Mouse (Mus musculus) layer of hippocampus, postnatal 14 days (tissue): ENCODE results near the gene Pacsin1. TPM values are rescaled to one million over a fixed set of nuclear protein-coding genes. Genes with fewer than 3 reads are reported as not detected.
"Not testable (repeated sequence)": the region's sequence is repeated elsewhere in the genome, so short reads cannot be mapped to it uniquely, and the experiment has no call there.

Experiments used
- DNase-seq, 2 experiments: peaks; one replicate each; pipeline ENCODE4 v3.0.0; 2021 to 2022; ENCODE audit warnings: low spot score in 2 of 2, mixed read lengths in 1 of 2
- total RNA-seq, 2 experiments: library from RNA; stranded (reverse); gene quantifications; 2 replicates each; pipeline ENCODE4 v1.2.3; 2021

Pacsin1 gene
- total RNA-seq, 2 experiments from 2014 or later, result 270 to 280 TPM

DNA sequence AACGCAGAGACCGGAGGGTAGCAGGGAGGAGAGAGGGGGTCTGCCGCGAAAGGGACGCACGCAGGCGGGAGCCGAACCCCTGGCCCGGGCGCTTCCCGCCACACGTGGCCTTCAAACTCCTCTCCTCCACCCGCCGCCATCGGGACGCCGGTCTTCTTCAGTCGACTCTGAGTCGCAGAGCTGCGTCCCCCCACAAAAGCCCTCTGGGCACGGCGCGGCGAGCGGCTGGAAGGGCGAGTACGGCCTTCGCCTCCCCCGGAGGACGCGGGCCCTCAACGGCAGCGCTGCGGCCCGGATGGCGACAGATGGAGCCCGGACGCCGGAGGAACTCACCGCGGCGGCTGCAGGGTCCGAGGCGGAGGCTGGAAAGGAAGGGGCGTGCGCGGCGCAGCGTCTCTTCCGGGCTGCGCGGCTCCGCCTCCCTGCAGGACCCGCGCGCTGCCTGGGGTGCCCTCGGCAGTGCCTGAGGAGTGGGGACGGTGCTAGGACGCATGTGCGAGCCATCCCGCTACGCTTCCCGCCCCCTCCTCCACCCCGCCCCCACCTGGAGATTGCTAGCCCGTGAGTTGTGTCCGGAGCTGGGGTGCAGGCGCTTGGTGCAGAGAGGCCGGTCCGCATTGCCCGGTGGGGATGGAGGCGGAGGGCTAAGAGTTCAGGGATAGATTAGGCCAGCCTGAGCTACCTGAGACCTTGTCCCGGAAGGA lies 20.3 kb upstream of the Pacsin1 start, which contains the start of gene RPS10-NUDT3:
Gene RPS10-NUDT3 (minus strand): TSS at position 352 of the 704 bp plus-strand sequence.
- DNase-seq, result peak; percentile 87 to 90

DNA sequence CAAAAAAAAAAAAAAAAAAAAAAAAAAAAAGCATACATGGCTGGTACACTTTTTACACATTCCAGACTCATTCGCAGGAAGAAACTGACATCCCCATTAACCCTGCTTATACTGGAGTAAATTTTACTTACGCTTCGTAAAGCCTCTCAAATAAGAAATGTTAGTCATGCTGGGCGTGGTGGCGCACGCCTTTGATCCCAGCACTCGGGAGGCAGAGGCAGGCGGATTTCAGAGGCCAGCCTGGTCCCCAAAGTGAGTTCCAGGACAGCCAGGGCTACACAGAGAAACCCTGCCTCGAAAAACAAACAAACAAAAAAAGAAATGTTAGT lies 19.8 kb upstream of the Pacsin1 start:
- DNase-seq, result not testable (repeated sequence)

DNA sequence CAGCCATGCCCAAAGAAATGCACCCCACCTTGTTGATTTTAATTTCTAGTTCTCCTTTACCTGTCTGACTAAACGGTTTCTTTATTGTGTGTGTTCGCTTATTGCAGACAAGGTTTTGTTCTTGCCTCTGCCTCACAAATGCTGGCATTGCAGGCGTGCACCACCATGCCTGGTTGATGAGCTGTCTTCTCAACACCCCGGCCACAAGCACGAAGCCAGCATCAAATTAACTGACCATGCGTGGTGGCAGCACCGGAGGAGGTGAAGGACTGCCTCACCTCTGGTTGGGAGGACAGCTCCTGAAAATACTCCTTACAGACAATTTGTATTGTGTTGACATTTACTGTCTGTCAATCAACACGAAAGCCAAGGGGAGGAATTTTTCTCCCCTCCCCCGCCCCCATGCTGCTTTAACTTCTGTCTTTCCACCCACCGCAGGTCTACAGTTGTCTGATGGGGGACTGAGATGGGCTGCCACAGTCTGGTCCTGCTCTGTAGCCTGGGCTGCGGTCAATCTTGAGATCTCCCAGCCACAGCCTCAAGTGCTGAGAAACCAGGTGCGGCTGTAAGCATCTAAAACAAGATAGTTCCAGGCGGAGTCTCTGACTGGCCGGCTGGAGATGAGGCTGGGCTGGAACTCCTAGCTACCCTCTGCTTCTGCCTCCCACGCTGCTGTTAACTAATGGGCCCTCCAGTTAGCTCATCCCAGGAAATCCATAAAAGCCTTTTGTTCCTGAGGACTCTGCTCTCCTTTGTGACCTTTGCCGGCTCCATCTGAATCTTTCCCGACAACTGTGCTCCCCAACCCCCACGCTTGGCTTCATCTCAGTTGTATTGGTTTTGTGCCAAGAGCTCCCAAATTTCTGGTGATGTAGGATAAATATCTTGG lies 18.9 kb upstream of the Pacsin1 start, which contains the start of gene Rps10:
Gene Rps10 (minus strand): TSS at position 538 of the 889 bp plus-strand sequence.
- no peak for DNase-seq

DNA sequence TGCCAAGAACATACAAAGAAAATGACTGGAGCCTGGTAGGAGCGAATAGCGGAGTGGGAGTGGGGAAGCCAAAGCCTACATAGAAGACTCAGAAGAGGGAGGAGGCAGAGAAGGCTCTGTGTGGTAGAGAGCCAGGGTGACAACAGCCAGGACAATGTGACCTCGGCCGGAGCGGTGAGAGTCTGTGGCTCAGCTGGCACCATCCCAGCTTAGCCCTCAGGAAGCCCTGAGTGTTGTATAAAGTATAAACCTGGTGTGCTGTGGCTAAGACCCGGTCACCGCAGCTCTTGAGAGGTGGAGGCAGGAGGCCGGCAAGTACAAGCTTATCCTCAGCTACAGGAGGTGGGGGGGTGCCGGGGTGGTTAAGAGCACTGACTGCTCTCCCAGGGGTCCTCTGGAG lies 18.0 kb upstream of the Pacsin1 start:
- DNase-seq, result no peak

DNA sequence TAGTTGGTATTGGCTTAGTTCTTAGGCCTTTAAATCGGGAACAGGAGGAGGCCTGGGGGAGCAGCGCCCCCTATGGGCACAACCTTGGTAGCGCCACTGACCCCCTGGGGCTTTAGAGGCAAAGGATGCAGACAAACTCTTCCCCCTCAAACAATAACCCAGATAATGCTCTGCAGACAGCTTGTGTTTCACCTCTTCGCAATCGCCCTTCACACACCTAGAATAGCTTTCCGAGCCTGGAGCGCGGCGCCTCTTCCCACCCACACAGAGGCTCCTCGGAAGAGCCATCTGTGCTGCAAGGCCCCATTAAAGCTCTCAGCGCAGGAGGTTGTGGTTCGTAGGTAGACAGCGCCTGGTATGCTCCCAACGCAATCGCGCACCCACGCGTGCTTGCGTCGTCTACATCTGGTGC lies 16.4 kb upstream of the Pacsin1 start:
- no peak for DNase-seq

DNA sequence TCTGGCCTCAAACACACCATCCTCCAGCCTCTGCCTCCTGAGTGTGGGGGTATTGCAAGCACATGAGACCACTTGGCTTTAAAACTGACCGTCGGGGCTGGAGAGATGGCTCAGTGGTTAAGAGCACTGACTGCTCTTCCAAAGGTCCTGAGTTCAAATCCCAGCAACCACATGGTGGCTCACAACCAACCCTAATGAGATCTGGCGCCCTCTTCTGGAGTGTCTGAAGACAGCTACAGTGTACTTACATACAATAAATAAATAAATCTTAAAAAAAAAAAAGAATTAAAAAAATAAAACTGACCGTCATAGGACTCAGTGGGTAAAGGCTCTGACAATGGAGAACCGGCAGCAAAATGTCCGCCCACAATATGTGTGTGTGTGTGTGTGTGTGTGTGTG lies 15.5 kb upstream of the Pacsin1 start:
- DNase-seq, result not testable (repeated sequence)

DNA sequence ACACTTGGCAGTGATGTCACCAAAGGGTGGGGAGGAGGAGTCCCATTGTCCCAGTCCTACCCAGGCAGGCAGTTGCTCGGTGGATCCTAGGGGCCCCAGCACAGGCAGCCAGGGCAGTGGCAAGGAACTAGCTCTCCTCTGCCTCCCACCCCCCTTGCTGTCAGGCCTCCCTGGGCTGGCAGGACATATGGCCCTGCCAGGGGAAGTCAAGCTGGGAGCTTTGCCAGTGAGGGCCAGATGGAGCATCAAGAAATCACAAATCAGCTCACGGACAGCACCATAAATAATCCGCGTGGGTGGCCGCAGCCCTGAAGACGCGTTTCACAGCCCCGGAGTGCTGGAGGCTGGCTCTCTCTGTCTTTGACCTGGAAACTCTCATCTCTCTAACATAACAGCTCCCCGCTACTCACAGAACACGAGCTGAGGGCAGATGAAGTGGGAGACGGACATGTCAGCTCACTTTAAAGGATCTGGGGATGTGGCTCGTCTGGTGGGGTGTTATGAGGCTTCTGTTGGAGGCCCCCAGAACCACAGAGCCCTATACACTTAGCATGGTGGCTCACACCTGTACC lies 12.7 kb upstream of the Pacsin1 start:
- peak; percentile 71 to 79 for DNase-seq

DNA sequence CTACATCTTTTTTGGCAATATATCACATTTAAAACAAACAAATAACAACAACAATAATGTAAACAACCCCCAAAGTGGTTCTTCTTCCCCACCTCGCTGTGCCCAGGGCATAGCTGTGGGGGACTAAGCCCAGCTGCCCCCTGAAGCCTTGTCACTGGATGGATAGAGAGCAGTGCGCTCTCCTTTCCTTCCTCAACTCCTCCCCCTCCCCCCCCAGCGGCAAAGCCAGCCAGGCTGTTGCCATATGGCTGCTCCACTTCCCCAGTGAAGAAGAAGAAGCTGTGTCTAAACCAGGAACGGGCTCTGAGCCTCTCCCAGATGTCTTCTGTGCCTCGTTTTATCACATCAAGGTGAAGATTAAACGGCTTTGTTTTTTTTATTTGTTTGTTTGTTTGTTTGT lies 12.2 kb upstream of the Pacsin1 start:
- no peak for DNase-seq

DNA sequence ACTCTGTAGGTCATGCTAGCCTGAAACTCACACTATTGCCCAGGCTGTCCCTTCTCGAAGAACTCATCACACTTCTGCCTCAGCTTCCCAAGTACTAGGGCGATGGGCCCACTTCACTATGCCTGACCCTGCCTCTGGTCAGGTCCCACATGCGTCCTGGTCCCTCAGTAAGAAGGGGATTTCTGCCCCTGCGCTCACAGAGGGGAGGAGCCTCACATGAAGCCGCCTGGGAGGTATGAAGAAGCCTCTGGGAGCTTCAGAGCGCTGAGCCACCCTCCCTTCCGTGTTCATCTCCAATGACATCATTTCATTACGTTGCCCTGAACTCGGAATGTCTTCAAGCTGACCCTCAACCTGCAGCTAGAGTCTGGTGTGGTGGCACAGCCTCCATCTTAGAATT lies 11.6 kb upstream of the Pacsin1 start:
- no peak for DNase-seq

DNA sequence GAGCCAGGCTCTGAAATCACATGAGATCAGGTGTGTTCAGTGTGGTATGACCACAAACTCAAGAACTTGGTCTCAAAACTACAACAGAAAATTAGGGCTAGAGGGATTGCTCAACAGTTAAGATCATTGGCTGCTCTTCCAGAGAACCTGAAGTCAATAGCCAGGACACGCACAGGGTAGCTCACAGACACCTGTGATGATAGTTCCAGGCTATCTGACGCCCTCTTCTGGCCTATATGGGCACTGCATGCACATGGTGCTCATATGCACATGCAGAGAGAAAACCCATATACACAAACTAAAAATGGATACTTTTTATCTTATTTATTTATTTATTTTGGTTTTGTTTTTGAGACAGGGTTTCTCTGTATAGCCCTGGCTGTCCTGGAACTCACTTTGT lies 10.7 kb upstream of the Pacsin1 start:
- DNase-seq, result no peak

DNA sequence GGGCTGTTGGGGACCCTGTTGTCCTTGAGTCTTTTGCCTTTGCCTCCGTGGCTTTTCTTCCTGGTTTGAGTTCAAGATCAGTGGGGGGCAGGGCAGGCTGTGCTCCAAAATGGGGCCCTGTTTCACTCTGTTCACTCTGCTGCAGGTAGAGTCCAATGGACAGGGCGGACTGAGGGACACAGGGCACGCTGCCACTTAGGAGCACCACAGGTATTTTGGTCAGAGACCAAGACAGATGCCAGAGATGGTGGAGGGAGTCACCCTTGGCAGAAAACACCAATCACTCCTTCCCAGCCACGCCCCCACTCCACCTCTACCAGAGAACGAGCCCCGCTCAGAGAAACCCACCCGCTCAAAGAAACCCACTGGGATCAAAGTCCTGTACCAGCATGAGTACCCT lies 9.5 kb upstream of the Pacsin1 start:
- DNase-seq, result no peak

DNA sequence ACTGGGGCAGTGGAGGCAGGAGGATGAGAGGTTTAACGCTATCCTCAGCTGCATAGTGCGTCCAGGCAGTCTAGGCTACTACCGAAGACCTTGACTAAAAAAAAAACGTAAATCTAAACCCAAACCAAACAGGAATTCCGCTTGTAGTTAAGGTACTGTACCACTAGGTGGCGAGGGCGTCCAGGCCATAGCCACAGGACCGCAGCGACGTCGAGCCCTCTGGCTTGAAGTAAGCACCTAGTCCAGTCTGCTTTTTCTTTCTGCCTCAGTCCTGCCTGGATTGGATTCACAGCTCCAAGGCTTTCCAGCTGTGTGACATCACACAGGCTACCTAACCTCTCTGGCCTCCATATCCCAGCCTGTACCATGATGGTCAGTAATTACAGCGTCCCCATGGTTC lies 5.1 kb upstream of the Pacsin1 start:
- DNase-seq, result no peak

DNA sequence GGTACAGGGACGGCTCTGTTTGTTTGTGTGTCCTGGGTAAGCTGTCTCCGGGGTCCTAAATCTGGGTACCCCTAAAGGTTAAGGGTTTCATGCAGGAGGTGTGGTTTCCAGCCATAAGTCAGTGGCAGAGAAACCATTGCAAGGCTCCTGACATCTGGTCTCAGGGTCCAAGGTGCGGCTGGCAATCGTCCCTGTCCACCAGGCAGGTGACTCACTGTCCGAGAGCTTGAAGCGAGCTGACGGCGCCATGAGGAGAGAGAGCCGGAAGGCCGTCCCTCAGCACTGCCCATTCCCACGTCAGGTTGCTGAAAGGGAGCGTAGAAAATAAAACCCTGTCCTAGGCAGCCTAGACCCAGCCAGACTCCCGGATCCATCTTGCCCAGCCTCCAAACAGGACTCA lies 4.7 kb upstream of the Pacsin1 start:
- DNase-seq, result no peak

DNA sequence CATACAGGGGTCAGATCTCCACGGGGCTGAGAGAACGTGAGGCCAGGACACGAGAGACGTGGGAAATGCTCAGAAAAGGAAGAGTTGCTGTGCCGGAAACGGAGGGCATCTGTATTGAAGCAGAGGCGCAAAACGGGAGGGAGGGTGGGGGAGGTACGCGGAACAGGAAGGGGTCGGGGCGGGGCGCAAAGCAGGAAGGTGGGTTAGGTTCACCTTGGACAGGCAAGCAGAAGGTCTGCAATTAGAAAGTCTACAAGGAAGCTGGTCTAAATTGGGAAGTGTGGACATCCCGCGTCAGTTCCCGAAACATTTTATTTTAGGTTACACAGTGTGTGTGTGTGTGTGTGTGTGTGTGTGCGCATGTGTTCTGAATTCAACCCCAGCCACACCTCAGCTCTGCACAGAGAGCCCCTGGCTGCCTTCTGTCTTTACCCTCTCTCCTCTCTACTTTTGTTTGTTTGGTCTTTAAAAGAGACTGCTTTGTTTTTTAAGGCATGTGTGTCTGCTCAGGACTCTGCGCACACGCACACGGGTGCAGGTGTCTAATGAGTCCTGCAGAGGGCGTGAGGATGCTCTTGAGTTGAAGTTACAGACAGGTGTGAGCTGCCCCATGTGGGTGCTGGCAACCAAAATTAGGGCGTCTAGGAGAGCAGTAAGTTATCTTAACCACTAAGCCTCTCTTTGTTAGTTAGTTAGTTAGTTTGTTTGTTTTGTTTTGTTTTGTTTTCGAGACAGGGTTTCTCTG lies 3.1 kb upstream of the Pacsin1 start:
- DNase-seq, result no peak

DNA sequence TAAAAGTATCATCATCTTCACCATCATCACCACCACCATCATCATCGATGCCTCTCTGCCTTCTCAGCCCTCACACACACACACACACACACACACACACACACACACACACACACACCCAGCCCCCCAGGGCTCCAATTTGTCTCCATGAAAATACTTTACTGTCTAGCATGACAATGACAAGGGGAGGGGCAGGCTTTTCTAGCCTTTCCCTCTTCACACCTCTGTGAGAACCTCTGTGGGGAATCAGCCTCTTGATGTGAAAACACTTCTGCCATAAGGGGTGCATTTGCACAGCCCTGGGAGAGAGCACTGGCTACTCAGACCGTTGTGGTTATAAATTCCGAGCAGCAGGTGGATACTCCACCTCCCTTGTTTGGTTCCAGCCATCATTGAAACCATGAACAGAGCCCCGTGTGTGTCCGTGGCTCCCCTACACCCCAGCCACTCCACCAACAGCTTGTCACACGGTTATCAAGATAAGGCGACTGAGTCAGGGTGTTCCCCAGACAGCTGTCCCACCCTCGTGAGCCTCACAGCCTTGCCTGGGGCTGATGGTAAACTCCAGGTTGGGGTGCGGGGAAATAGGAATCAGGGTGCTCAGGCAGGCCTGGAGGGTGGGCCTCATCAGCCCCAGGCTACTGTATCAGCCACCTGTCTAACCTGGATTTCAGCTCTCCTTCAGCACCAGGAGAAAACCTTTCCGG lies 1.9 kb upstream of the Pacsin1 start:
- no peak for DNase-seq

DNA sequence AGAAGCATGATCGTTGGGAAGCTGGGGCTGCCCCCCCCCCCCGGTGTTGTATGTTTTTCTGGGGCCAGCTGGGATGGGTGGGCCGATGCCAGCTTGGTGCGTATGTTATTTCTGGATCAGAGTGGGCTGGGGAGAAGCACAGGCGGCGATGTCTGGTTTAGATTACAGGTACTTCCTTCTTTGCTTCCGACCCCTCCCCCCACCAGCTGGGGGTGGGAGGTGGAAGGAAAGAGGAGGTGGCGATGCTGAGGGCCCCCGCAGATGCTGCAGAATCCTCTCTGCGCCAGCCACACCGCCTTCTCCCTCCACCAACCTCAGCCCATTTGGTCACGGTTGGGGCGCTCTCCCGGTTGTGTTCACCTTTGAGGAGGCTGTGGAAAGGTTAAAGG lies 696 bp downstream of the Pacsin1 start:
- peak; percentile 72 to 81 for DNase-seq

DNA sequence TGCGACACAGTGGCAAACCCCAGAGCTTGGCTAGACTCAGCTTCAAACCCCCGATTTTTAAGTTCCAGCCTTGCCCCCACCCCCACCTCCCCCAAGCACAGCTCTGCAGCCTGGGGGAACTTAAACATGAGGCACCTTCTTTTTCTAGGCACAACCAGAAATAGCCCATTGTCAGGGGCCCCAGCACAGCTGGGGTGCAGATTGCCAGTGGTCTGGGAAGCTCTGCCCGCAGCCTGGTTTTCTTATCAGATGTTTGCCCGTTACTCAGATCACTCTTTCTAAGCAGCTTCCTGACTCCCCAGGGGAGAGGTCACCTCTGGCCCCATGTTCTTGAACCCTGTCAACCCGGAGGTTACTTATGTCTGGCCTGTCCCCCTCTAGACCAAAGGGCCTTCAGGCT lies 1.1 kb downstream of the Pacsin1 start:
- no peak for DNase-seq

DNA sequence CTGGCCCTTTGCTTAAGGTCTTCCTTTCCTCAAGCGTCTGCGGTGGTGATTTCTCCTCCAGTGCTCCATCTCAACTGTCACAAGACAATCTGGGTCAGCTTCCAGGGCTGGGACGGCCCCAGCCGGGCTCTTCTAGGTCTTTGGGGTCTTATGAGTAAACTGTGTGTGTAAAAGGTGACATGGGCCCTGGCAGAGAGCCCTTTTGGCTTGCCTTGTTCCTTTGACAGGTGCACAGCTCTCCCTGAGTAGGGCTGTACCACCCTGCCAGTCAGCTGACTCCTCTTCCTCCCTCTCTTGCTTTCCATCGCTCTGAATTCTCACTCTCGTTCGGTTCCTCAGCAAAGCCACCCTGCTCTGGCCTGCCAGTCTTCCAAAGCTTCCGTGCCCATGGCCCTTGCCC lies 1.8 kb downstream of the Pacsin1 start:
- no peak for DNase-seq

DNA sequence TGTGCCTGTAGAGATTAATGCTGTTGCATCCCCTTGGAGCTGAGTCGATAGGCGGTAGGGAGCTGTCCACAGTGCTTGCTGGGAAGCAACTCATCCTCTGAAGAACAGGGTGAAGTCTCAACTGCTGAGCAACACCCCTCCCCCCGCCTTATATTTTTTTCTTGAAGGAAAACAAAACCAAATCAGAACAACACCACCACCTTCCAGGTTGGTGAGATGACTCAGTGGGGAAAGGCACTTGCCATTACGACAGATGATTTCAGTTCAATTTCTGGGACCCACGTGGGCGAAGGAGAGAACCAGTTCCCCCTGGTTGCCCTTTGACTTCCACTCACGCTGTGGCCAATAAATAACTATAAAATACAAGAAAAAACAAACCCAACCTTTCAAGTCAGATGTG lies 3.5 kb downstream of the Pacsin1 start:
- no peak for DNase-seq

DNA sequence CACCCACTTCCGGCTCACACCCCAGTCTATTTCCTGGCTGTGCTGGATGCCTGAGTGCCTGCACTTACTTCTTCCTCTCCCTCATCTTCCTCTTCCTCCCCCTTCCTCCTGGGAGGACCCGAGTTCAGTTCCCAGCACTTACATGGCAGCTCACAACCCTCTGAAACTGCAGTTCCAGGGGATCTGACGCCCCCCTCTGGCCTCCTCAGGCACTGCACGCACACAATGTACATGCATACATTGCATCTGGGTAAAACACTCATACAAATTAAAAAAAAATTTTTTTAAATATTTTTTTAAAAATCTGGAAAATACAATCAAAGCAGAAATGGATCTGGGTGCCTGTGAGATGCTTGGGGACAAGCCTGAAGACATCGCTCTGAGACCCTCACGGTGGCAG lies 16.4 kb downstream of the Pacsin1 start:
- no peak for DNase-seq

DNA sequence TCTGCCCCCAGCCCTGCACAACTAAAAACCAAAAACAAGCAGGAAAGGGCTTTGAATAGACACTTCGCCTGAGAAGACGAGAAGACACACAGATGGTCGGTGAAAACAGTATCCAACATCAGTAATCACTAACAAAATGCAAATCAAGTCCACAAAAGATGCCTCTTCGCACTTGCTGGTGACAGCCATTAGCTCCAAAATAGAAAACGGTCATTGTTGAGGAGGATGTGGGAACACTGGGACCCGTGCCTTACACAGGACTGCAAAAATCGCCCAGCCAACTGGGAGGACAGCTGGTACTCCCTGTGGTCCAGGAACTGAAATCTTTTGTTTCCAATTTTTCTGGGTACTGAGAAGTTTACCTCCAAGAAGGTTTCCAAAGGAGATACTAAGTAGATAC lies 18.6 kb downstream of the Pacsin1 start:
- DNase-seq, result peak in 1 of 2 experiments; percentile 52
